Mouse (Mus musculus): ENCODE results near the gene Stradb. TPM values are rescaled to one million over a fixed set of nuclear protein-coding genes. Genes with fewer than 3 reads are reported as not detected.

Stradb gene
- 25.0 and 26.6 TPM in 2 replicates for polyA plus RNA-seq (2012; rRNA removed)

- WGBS: under 1% methylated on average over 68 of the region's 69 CpGs
- Histone ChIP-seq H3K36me3 (ENCODE audit: control insufficient read depth, insufficient read depth, low read length) (no peaks in the 10 kb centered on the region; the same call in 1 of the 2 replicates), H3K27me3 (replicated peaks; ENCODE audit: control insufficient read depth, insufficient read depth, low read length) (no peaks in the 10 kb centered on the region), H3K4me1 (ENCODE audit: control insufficient read depth, insufficient read depth, low read length) (peaks cover 23% of the 10 kb centered on the region), H3K27ac (ENCODE audit: insufficient read depth, low read depth, low read length) (peak within 1 kb of the TSS; percentile 97), H3K4me3 (ENCODE audit: insufficient read depth, low read depth, low read length) (peak within 1 kb of the TSS; percentile 100)
- peak; percentile 98 for DNase-seq
- no peak for TF ChIP-seq CTCF (conservative IDR thresholded peaks at IDR 0.05; ENCODE audit: insufficient read depth, insufficient read length, low read depth, low read length)
- peak; percentile 75 for TF ChIP-seq POLR2A (IDR thresholded peaks at IDR 0.05; ENCODE audit: low read depth, low read length)
Observed at GRCm38 (mm10) chr1:58973366-58974221, at the start of gene Stradb, which contains the start of gene Trak2. TSS of gene Stradb (plus strand) at chr1:58973522. TSS of gene Trak2 (minus strand) at chr1:58973430.

- peak; percentile 56 for DNase-seq
- no peak for TF ChIP-seq POLR2A (IDR thresholded peaks at IDR 0.05; ENCODE audit: low read depth, low read length)
- no peak for TF ChIP-seq CTCF (conservative IDR thresholded peaks at IDR 0.05; ENCODE audit: insufficient read depth, insufficient read length, low read depth, low read length)
- H3K36me3 ChIP-seq (ENCODE audit: control insufficient read depth, insufficient read depth, low read length): peaks cover 2% of the 10 kb centered on the region
- no peaks in the 10 kb centered on the region for H3K27me3 ChIP-seq (replicated peaks; ENCODE audit: control insufficient read depth, insufficient read depth, low read length)
- 76% methylated on average over 5 of the region's 5 CpGs for WGBS
- H3K4me1 ChIP-seq (ENCODE audit: control insufficient read depth, insufficient read depth, low read length): 0 out of 2 replicates have a peak, but pooled peaks cover 4% of the 10 kb centered on the region
- H3K27ac ChIP-seq (ENCODE audit: insufficient read depth, low read depth, low read length): no peak overlapping the region
- H3K4me3 ChIP-seq (ENCODE audit: insufficient read depth, low read depth, low read length): no peak overlapping the region
Observed at GRCm38 (mm10) chr1:58926664-58927063, 46.7 kb upstream of the Stradb start.

- DNase-seq: peak; percentile 86
- WGBS: 70% methylated on average over 10 of the region's 10 CpGs
- no peak for TF ChIP-seq CTCF (conservative IDR thresholded peaks at IDR 0.05; ENCODE audit: insufficient read depth, insufficient read length, low read depth, low read length)
- TF ChIP-seq POLR2A (IDR thresholded peaks at IDR 0.05; ENCODE audit: low read depth, low read length): no peak
- Histone ChIP-seq H3K4me1 (ENCODE audit: control insufficient read depth, insufficient read depth, low read length) (peaks cover 6% of the 10 kb centered on the region; the same call in 1 of the 2 replicates), H3K27ac (ENCODE audit: insufficient read depth, low read depth, low read length) (peak overlapping the region; percentile 48; the same call in 1 of the 2 replicates), H3K27me3 (replicated peaks; ENCODE audit: control insufficient read depth, insufficient read depth, low read length) (no peaks in the 10 kb centered on the region), H3K4me3 (ENCODE audit: insufficient read depth, low read depth, low read length) (no peak overlapping the region), H3K36me3 (ENCODE audit: control insufficient read depth, insufficient read depth, low read length) (no peaks in the 10 kb centered on the region; the same call in 1 of the 2 replicates)
Observed at GRCm38 (mm10) chr1:58936746-58937605, 36.3 kb upstream of the Stradb start.

GRCm38 (mm10) chr1:58937606-58938099 lies 35.7 kb upstream of the Stradb start:
- TF ChIP-seq POLR2A (IDR thresholded peaks at IDR 0.05; ENCODE audit: low read depth, low read length) (no peak), CTCF (conservative IDR thresholded peaks at IDR 0.05; ENCODE audit: insufficient read depth, insufficient read length, low read depth, low read length) (no peak)
- no peaks in the 10 kb centered on the region; the same call in 1 of the 2 replicates for H3K36me3 ChIP-seq (ENCODE audit: control insufficient read depth, insufficient read depth, low read length)
- WGBS: 89% methylated on average over 9 of the region's 9 CpGs
- H3K4me1 ChIP-seq (ENCODE audit: control insufficient read depth, insufficient read depth, low read length): peaks cover 6% of the 10 kb centered on the region; the same call in 1 of the 2 replicates
- no peak overlapping the region for H3K4me3 ChIP-seq (ENCODE audit: insufficient read depth, low read depth, low read length)
- no peaks in the 10 kb centered on the region for H3K27me3 ChIP-seq (replicated peaks; ENCODE audit: control insufficient read depth, insufficient read depth, low read length)
- H3K27ac ChIP-seq (ENCODE audit: insufficient read depth, low read depth, low read length): no peak overlapping the region
- no peak for DNase-seq

GRCm38 (mm10) chr1:58945523-58945922 lies 27.8 kb upstream of the Stradb start:
- H3K27me3 ChIP-seq (replicated peaks; ENCODE audit: control insufficient read depth, insufficient read depth, low read length): no peaks in the 10 kb centered on the region
- peak; percentile 91 for DNase-seq
- H3K4me1 ChIP-seq (ENCODE audit: control insufficient read depth, insufficient read depth, low read length): peaks cover 32% of the 10 kb centered on the region
- peak overlapping the region; percentile 83 for H3K27ac ChIP-seq (ENCODE audit: insufficient read depth, low read depth, low read length)
- no peak overlapping the region for H3K4me3 ChIP-seq (ENCODE audit: insufficient read depth, low read depth, low read length)
- 43% methylated on average over 2 of the region's 2 CpGs for WGBS
- TF ChIP-seq CTCF (conservative IDR thresholded peaks at IDR 0.05; ENCODE audit: insufficient read depth, insufficient read length, low read depth, low read length) (no peak), POLR2A (IDR thresholded peaks at IDR 0.05; ENCODE audit: low read depth, low read length) (no peak)
- H3K36me3 ChIP-seq (ENCODE audit: control insufficient read depth, insufficient read depth, low read length): peaks cover 2% of the 10 kb centered on the region; the same call in 1 of the 2 replicates

- no peak overlapping the region for H3K4me3 ChIP-seq (ENCODE audit: insufficient read depth, low read depth, low read length)
- DNase-seq: peak; percentile 78
- H3K4me1 ChIP-seq (ENCODE audit: control insufficient read depth, insufficient read depth, low read length): peaks cover 38% of the 10 kb centered on the region
- peak overlapping the region; percentile 82 for H3K27ac ChIP-seq (ENCODE audit: insufficient read depth, low read depth, low read length)
- TF ChIP-seq POLR2A (IDR thresholded peaks at IDR 0.05; ENCODE audit: low read depth, low read length) (no peak), CTCF (conservative IDR thresholded peaks at IDR 0.05; ENCODE audit: insufficient read depth, insufficient read length, low read depth, low read length) (no peak)
- H3K36me3 ChIP-seq (ENCODE audit: control insufficient read depth, insufficient read depth, low read length): peaks cover 2% of the 10 kb centered on the region; the same call in 1 of the 2 replicates
- no peaks in the 10 kb centered on the region for H3K27me3 ChIP-seq (replicated peaks; ENCODE audit: control insufficient read depth, insufficient read depth, low read length)
- 63% methylated on average over 7 of the region's 7 CpGs for WGBS
Observed at GRCm38 (mm10) chr1:58945960-58946670, 27.2 kb upstream of the Stradb start.
